Mouse (Mus musculus) kidney, postnatal 4 days (tissue): ENCODE data around the gene Notch2.

Source experiments
- DNase-seq, 2 experiments: peaks; one replicate each; pipeline ENCODE4 v3.0.0; 2021; ENCODE audit warnings: mixed read lengths in 2 of 2

Notch2 gene

DNA sequence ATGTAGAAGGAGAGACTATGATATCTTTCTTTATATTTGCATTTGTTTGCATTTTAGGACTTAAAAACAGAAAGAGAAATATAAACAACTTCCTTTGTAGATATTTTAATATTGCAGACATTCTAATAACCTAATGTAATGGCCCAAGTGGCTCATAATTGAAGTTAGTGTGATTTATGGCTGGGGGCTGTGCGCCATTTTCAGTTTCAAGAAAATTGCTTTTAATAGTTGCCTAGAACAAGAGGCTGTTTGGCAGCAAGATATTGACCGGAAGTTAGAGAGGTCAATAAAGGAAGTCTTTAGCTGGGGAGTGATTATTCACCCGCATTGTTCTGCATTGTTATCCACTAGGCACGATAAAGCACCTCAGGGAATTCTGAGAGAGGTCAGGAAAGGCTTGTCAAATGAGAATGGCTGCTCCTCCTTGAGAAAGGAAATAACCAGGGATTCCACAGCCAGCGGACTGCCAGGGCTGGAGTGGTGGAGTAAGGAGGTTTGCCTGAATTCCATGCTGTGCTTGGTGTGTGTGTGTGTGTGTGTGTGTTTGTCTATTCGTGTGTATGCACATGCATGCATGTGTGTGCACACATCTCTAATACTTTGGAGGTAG, 61.4 kb downstream of the Notch2 start:
- DNase-seq: peak; percentile 61 to 68

- no peak for DNase-seq
These were observed 64.5 kb downstream of the Notch2 start for GRCm38 (mm10) chr3:98077866-98078265.

DNA sequence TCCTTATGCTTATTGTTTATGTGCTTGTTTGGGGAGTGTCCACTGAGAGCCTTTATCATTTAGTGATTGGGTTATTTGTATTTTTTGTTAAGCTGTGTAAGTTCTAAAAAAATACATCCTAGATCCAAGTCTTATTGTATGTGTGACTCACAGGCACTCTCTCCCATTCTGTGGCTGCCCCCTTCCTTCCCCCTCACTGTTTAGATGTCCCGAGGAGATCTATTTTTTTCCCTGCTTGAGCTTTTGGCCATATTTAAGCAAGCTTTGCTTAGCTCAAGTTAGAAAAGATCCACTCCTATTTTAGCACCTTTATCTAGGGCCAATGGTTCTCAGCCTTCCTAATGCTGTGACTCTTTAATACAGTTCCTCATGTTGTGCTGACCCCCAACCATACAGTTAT, 65.5 kb downstream of the Notch2 start:
- no peak for DNase-seq

- DNase-seq: no peak
These were observed 66.4 kb downstream of the Notch2 start for GRCm38 (mm10) chr3:98079601-98080215.

DNA sequence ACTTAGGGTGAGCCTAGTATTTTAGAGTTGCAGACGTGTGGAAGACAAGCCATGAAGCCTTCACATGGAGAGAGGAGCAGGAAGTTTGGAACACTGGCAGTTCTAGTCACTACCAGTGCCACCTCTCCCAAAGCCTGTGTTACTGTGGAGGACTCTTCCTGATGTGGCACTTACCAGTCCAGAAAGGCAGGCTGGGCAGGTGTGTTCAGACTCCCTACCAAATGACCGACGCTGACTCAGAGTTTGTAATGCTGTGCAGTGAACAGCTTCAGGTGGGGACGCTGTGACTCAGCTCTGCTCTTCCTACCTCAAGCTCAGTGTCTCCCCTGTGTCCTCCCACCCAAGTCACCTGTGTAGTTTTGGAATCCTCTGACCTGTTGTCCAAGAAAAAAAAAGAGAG, 67.3 kb downstream of the Notch2 start:
- DNase-seq: no peak

GRCm38 (mm10) chr3:98082188-98082587, 68.9 kb downstream of the Notch2 start:
- no peak for DNase-seq

DNA sequence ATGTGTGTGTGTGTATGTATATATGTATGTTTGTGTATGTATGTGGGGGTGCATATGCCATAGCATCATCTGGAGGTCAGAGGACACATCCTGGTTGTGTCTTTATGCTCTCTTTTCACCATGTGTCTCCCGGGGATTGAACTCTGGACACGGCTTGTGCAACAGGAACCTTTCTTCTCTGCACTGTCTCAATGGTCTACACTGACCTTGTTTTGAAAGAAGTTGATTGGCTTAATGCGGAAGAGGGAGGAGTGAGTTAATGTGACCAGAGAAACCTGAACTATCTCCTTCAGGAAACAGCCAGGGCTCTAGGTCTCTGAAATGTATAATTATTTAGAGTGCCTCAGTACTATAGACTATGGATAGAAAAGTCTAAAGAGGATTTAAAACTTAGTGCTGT, 69.6 kb downstream of the Notch2 start:
- DNase-seq: no peak

GRCm38 (mm10) chr3:98084061-98084655, 70.8 kb downstream of the Notch2 start:
- DNase-seq: no peak

DNA sequence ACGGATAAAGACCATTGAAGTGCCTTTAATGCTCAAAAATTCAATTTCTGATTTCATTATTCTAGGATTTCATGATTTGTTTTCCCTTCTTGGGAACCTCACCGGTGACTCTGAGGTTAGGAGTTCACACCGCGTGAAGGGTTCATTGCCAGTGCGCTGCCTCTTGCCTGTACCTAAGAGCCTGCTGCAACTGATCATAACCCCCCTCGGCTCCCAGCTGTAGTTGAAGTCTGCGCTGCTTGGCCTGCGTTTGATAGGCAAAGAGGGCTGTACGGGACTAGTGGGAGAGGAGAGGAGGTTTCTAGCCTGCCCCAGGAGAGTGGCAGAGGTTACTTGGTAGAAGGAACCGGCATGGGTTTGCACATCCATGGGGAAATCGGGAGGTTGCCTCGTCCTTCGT, 71.5 kb downstream of the Notch2 start:
- DNase-seq: no peak

- DNase-seq: peak; percentile 60 to 69
These were observed 72.5 kb downstream of the Notch2 start for GRCm38 (mm10) chr3:98085812-98086268.

GRCm38 (mm10) chr3:98086441-98086840, 73.1 kb downstream of the Notch2 start:
- no peak for DNase-seq

DNA sequence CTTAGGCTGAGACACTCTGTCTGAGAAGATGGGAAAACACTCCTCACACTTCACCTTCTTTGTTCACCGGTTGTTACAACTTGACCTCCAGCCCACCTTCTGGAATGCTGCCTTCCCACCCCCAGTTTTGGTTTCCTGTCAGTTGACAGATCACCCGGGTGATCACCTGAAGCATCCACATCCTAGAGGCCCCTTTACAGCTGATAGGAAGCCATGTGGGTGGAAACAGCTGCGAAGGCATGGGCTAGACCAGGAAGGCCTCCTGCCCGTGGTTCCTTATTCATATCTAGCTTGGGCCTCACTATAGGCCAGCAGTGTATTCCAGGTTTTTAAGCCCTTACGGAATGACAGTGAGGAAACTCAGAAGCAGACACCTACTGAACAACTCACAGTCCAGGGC, 73.5 kb downstream of the Notch2 start:
- no peak for DNase-seq

DNA sequence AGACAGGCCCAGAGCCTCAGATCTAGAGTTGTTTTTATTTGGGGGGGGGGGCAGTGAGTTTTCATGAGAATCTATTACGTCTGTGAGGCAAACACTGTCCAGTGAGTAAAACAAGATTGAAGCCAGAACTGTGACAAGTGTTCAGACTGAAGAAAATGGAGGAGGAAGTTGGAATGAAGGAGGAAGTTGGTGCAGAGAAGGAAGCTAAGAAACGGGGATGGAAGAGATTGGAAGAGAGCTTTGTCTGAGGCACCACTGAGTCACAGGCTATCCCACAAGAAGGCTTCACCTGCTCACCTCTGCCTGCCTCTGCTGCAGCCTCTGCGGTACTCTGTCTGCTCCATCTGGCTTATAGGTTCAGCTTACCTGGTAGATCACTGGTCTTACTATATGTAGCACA, 74.2 kb downstream of the Notch2 start:
- DNase-seq: no peak

DNA sequence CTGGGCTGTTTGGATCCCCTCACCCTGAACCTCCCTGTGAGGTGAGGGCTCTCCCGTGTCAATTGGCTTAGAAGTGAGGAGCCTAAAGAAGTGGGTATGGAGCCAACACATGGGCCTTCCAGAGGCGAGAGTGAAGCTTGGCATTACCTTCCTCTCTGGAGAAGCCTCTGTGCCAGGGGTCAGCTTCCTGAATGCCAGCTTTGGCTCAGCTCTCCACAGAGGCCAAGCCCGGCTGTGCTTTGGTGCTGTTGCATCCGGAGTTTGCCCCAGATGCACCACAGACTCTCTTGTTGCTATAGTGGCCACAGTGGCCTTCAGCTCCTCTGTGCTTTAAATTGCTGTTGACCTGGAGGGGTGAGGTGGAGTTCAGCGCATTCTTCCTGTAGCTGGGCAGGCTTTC, 76.4 kb downstream of the Notch2 start:
- DNase-seq: no peak

GRCm38 (mm10) chr3:98090129-98090528, 76.8 kb downstream of the Notch2 start:
- DNase-seq: no peak

DNA sequence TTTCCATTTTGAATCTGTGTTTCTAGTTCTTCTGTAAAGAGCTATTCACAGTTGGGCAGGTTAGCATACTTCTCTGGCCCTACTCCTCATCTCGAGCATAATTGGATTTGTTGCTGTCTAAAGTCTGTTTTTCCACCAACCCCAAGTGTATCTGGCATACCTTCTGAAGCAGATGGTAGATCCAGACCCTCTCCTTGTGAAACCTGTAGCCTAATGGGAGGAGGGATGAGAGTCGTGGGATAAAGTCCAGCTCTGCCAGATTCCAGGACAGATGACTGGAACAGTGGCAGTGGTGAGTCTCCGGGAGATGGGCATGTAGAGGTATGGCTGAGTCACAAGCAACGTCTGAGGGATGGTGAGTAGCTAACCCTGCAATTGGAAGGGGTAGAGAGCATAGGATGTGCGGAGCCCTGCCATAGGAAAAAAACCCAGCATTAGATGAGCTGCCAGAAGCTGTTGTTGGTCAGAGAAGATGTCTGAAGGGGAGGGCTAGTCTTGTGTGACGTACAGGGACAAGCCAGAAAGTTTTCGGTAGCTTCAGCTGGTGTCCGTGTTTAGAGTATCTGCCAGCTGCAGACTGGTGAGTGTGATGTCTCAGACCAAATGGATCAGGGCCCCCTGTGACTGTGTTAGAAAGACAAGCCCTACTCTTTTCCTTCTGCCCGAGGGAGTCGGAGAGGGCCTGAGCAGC, 79.5 kb downstream of the Notch2 start:
- no peak for DNase-seq

GRCm38 (mm10) chr3:98093954-98094353, 80.6 kb downstream of the Notch2 start:
- DNase-seq: no peak

DNA sequence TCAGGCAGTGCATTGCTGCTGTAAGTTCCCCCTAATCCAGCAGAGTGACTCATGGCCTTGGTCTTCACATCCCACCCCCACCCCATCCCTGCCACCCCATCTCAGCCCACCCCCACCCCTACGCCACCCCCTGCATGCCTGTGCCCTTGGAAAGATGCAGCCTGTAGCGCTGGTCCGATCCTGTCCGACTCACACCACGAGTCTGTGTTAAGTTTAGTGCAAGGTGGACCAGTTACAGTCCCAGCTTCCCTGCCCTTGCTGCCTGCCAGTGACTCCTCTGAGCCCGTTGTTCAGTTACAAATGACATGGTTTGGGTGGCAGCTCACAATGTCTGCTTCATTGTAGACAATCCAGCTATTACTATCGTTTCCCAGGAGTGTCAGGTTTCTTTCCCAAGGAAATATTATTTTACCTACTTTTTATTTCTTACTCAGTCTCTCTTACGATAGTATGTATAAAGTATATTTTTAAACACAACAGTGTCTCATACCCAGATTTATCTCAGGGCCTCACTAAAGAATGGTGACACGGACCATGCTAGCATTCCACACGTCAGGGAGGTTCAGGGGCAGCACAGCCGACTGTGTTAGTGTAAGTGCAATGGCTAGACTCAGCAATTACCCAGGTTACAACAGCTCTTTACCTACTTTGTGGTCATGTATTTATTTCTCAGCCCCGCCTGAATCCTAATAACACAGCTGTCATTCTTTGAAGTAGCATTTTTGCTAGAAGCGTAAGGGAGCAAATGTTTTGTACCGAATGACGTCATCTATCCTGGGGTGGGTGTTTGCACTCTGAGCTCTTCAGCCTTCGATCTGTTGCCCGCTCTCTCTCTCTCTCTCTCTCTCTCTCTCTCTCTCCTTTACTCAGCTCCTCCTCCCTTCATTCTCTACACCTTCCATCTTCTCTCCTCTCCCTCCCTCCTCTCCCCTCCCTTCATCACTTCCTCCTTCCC, 81.6 kb downstream of the Notch2 start:
- DNase-seq: no peak

- no peak for DNase-seq
These were observed 83.7 kb downstream of the Notch2 start for GRCm38 (mm10) chr3:98096981-98097380.

GRCm38 (mm10) chr3:98098676-98099075, 85.3 kb downstream of the Notch2 start:
- DNase-seq: peak in 1 of 2 experiments; percentile 65

GRCm38 (mm10) chr3:98099287-98099686, 86.0 kb downstream of the Notch2 start:
- DNase-seq: peak in 1 of 2 experiments; percentile 49

DNA sequence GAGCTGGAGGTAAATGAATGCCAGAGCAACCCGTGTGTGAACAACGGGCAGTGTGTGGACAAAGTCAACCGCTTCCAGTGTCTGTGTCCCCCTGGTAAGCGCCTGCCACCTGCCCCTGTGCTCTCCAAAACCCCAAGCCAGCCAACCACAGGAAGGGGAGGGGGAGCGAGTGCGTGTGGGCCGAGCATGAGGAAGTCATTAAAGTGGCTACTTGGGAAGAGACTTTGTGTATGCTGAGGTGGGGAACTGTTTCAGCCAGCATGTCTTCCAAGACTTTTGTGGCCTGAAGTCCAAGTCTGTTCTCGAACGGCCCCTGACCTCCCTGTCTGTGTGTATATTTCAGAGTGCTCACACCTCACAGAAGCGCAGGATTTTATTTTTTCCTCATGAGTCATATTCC, 88.2 kb downstream of the Notch2 start:
- DNase-seq: peak; percentile 51 to 66
